Mouse (Mus musculus) heart, embryonic 11.5 days (tissue): ENCODE data around the gene Col11a1. TPM values are rescaled to one million over a fixed set of nuclear protein-coding genes. Genes with fewer than 3 reads are reported as not detected.

Experiments used
- ATAC-seq: fragments of 200-750 bp; cut with Nextera tagmentation; replicated peaks from 2 replicates; pipeline ENCODE4 v1.8.0; 2017; ENCODE audit warnings: moderate library complexity; ENCODE audit not compliant: insufficient number of reproducible peaks, low FRiP score, low TSS enrichment
- H3K27ac ChIP-seq: fragments of 300-500 bp; sonication (generic); 2 replicates; pipeline ENCODE4 v1.5.1; 2014; ENCODE audit warnings: mild to moderate bottlenecking, low read depth, low read length
- H3K27me3 ChIP-seq: fragments of 300-500 bp; sonication (generic); 2 replicates; pipeline ENCODE4 v1.6.1; 2014; ENCODE audit warnings: mild to moderate bottlenecking, low read length, mixed read lengths; ENCODE audit not compliant: control insufficient read depth, insufficient read depth
- H3K36me3 ChIP-seq: fragments of 300-500 bp; sonication (generic); 2 replicates; pipeline ENCODE4 v1.6.1; 2014; ENCODE audit warnings: mild to moderate bottlenecking, low read length, moderate library complexity, mixed read lengths; ENCODE audit not compliant: control insufficient read depth, insufficient read depth
- H3K4me1 ChIP-seq: fragments of 300-500 bp; sonication (generic); 2 replicates; pipeline ENCODE4 v1.6.1; 2014; ENCODE audit warnings: low read length; ENCODE audit not compliant: control insufficient read depth, insufficient read depth
- H3K4me2 ChIP-seq: fragments of 300-500 bp; sonication (generic); 2 replicates; pipeline ENCODE4 v1.6.1; 2014; ENCODE audit warnings: mild to moderate bottlenecking, moderate library complexity
- H3K4me3 ChIP-seq: fragments of 300-500 bp; sonication (generic); 2 replicates; pipeline ENCODE4 v1.5.1; 2014; ENCODE audit warnings: low read depth, low read length
- H3K9ac ChIP-seq: fragments of 300-500 bp; sonication (generic); 2 replicates; pipeline ENCODE4 v1.6.1; 2014; ENCODE audit warnings: mild to moderate bottlenecking, low read depth, low read length, moderate library complexity
- H3K9me3 ChIP-seq: fragments of 300-500 bp; sonication (generic); replicated peaks from 2 replicates; pipeline ENCODE4 v1.6.1; 2016; ENCODE audit warnings: low read length; ENCODE audit not compliant: control insufficient read depth
- WGBS: fragments of 180-500 bp; shearing (Covaris S2); extraction: QIAGEN DNeasy Blood & Tissue Kit; methylation state at CpG from one replicate; pipeline ENCODE4 v1.1.7; 2014; ENCODE audit not compliant: insufficient replicate concordance; 5-methylcytosine and 5-hydroxymethylcytosine counted together
- polyA plus RNA-seq: library from polyadenylated mRNA; unstranded; fragments of >200 nt; fragmentation: Nextera tagmentation; extraction: Ambion mirVana; gene quantifications from 2 replicates; pipeline ENCODE4 v1.2.1, GENCODE M21; 2014

The Col11a1 gene
- polyA plus RNA-seq, 1 experiment from 2014 or later = 5.7 TPM

DNA sequence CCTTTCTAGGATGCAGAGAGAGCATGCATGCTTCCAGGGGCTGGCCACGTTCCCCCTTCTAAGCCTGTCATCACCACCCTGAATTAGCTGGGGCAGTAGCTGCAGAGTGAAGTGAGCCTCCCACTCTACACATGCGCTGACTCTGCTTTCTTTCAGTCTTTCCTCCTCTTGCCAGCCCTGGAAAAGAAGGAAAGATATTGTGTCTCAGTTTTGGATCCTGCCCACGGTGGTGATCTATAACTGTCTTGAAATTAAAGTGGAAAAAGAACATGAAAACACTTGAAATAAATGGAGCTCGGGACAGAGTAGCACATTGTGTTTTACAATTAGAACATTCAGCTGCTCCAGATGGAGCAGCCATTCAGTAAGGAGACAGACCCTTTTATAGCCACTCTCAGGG, 35.2 kb downstream of the Col11a1 start:
- H3K4me3 ChIP-seq = no peak overlapping the region
- peak; percentile 49; the same call in 1 of the 2 replicates for ATAC-seq
- no peak overlapping the region for H3K27ac ChIP-seq

DNA sequence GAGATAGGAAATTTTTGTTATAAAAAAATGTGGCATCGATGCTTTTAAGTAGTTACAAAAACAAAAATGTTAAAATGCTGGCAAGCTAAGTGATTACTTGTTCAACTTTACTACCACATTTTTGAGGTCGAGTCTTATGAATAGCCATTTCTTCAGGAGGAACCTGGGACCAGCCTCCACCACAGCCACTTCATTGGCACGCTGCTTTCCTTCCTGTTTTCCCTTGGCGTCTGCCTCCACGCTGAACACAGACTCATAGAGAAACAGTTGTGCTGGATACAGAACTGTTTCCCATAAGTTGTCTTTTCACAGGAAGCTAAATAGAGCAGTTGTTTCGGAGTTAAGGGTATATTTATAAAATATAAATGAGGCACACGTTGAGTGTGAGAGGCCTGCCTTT, 69.0 kb downstream of the Col11a1 start:
- Histone ChIP-seq H3K36me3 (no peaks in the 10 kb centered on the region), H3K4me2 (no peak overlapping the region), H3K27ac (no peak overlapping the region), H3K9me3 (no peaks in the 10 kb centered on the region), H3K27me3 (no peaks in the 10 kb centered on the region), H3K4me3 (no peak overlapping the region), H3K9ac (no peak overlapping the region), H3K4me1 (no peaks in the 10 kb centered on the region)
- WGBS = 71% methylated on average over 7 of the region's 7 CpGs
- no peak for ATAC-seq

More for the DNA sequence above, 35.2 kb downstream of the Col11a1 start:
- Histone ChIP-seq H3K9ac (no peak overlapping the region), H3K4me1 (no peaks in the 10 kb centered on the region), H3K27me3 (no peaks in the 10 kb centered on the region), H3K9me3 (no peaks in the 10 kb centered on the region), H3K4me2 (peak overlapping the region; percentile 34), H3K36me3 (no peaks in the 10 kb centered on the region)
- 29% methylated on average over 4 of the region's 4 CpGs for WGBS

DNA sequence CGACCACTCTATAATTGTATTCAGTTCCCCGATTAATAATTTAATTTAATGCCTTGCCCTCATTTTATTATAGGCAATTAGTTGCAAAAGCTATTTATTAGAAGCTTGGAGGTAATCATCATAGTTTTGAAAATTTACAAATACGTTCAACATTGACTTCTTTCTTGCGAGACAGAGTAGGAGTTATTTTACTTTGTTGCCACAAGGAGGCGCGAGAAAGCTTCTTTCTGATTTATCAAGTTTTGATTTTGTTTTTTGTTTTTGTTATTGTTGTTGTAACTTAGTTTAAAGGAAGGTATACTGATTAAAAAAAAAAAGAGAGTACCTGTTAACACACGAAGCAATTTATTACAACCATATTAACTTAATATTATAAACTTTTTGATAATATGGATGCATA, 76.8 kb downstream of the Col11a1 start:
- Histone ChIP-seq H3K27me3 (no peaks in the 10 kb centered on the region), H3K9ac (no peak overlapping the region), H3K9me3 (no peaks in the 10 kb centered on the region), H3K4me1 (no peaks in the 10 kb centered on the region), H3K27ac (no peak overlapping the region), H3K36me3 (no peaks in the 10 kb centered on the region), H3K4me2 (no peak overlapping the region), H3K4me3 (no peak overlapping the region)
- no peak for ATAC-seq
- WGBS = 20% methylated on average over 7 of the region's 7 CpGs

DNA sequence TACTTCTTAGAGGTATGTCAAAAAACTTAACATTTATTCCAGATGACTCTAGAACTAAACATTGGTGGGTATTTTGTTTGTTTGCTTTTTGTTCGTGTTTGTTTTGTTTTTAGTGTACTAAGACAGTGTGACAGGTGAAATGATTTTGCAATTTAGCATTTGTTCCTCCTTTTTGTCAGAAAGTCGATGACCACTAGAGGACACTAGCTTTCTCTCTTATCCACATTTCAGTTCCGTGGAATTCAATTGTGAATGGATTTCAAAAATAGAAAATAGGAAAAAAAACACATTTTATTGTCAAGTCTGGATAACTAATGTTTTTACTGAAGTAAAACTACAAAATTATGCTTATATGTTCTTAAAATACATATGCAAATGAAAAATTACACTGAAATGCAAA, 116.8 kb downstream of the Col11a1 start:
- no peak overlapping the region for H3K27ac ChIP-seq
- ATAC-seq = no peak

DNA sequence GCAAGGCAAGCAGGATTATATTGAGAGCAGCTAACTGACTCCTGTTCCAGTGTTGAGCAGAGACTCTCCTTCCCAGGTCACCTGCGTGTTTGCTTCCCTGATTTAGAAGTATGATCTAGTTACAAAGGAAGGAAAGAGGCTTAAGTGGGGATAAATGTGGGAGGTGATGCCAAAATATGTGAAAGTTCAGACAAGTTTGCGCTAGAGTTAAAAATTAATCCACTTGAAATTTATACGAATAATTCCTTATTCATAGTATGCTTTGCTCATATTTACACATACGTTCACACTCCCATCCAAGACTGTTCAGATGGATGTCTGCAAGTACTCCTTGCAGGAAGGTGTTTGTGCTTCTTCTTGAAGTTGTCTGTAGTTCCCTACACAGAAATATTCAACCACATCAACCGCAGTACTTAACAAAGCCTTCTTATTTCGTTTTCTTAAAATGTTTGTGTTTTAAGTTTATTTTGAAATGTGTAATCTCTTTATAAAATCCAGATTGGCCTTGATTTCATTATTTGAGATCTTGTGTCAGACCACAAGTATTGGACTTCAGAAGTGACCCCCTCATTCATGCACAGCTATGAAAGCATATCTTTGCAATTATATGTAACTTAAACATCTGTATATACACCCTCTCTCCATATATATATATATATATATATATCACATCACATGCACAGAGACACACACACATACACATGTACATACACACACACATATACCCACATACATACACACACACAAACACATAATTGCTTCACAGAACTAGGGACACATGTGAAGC, 167.8 kb downstream of the Col11a1 start:
- no peak overlapping the region for H3K4me2 ChIP-seq
- H3K36me3 ChIP-seq = no peaks in the 10 kb centered on the region
- H3K9ac ChIP-seq = no peak overlapping the region
- no peak for ATAC-seq
- no peaks in the 10 kb centered on the region for H3K4me1 ChIP-seq
- H3K27ac ChIP-seq = no peak overlapping the region
- no peaks in the 10 kb centered on the region for H3K27me3 ChIP-seq
- no peaks in the 10 kb centered on the region for H3K9me3 ChIP-seq
- no peak overlapping the region for H3K4me3 ChIP-seq
- WGBS = 80% methylated on average over 6 of the region's 6 CpGs

More for the DNA sequence above, 116.8 kb downstream of the Col11a1 start:
- Histone ChIP-seq H3K4me2 (no peak overlapping the region), H3K4me1 (no peaks in the 10 kb centered on the region), H3K9me3 (no peaks in the 10 kb centered on the region), H3K9ac (no peak overlapping the region), H3K4me3 (no peak overlapping the region), H3K27me3 (no peaks in the 10 kb centered on the region), H3K36me3 (no peaks in the 10 kb centered on the region)
- WGBS = 29% methylated on average over 3 of the region's 3 CpGs

DNA sequence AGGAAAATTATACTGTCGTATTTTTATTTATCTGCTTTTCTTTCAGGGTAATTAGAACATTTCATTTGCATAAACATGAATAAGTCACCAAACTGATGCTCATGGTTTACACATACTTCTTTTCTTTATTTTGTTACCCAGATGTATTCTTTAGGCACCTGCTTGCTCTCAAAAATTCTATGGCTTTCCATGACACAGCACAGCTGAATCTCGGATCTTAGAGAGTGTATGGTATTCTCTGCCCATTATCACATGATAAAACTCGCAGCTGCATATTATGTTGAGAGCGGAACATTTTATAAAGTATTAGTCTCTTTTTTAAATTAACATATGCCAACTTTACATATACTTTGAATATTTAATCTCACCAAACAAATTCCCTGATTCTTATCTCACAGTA, 181.9 kb downstream of the Col11a1 start:
- Histone ChIP-seq H3K4me1 (no peaks in the 10 kb centered on the region), H3K27ac (no peak overlapping the region), H3K9me3 (no peaks in the 10 kb centered on the region), H3K27me3 (no peaks in the 10 kb centered on the region), H3K4me3 (no peak overlapping the region), H3K4me2 (no peak overlapping the region), H3K36me3 (no peaks in the 10 kb centered on the region), H3K9ac (no peak overlapping the region)
- 79% methylated on average over 4 of the region's 4 CpGs for WGBS
- no peak for ATAC-seq

DNA sequence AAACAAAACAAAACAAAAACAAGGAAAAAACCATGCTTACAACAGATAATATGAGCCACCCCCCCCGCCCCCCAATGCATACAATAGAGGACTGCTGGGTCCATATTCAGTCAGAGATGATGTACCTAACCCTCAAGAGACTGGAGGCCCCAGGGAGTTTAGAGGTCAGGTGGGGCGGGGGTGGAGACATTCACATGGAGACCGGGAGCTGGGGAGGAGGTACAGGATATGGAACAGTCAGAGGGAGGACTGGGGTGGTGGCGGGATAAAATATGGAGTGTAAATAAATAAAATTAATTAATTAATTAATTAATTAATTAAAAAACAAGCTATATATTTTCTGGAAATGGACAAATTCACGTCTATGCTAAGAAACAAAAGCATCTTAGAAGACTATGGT, 185.8 kb downstream of the Col11a1 start:
- WGBS = 78% methylated on average over 5 of the region's 5 CpGs
- ATAC-seq = no peak
- no peak overlapping the region for H3K4me2 ChIP-seq

DNA sequence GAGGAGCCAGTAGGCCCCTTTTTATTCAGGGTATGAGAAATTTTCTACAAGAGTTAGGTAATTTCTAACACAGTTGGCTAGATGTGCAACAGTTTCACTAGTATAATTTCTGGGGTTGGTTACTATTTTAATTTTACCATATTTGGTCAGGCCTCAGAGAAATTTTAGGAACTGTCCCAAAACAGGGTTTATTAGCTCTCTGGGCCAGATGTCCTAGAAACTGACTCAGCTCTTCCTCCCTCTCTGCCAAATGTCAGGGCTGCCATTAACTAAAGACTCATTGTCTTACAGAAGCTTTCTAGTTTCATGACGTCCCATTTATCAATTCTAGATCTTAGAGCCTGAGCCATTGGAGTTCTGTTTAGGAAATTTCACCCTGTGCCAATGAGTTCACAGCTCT, 199.2 kb downstream of the Col11a1 start:
- Histone ChIP-seq H3K4me1 (no peaks in the 10 kb centered on the region), H3K27ac (no peak overlapping the region), H3K9me3 (no peaks in the 10 kb centered on the region), H3K27me3 (no peaks in the 10 kb centered on the region), H3K4me2 (no peak overlapping the region), H3K36me3 (no peaks in the 10 kb centered on the region), H3K9ac (no peak overlapping the region), H3K4me3 (no peak overlapping the region)
- ATAC-seq = no peak
- 49% methylated on average over 1 of the region's 1 CpGs for WGBS

More for the DNA sequence above, 185.8 kb downstream of the Col11a1 start:
- no peak overlapping the region for H3K27ac ChIP-seq
- H3K36me3 ChIP-seq = no peaks in the 10 kb centered on the region
- no peak overlapping the region for H3K9ac ChIP-seq
- H3K4me3 ChIP-seq = no peak overlapping the region
- no peaks in the 10 kb centered on the region for H3K27me3 ChIP-seq
- no peaks in the 10 kb centered on the region for H3K4me1 ChIP-seq
- H3K9me3 ChIP-seq = no peaks in the 10 kb centered on the region
